Mouse (Mus musculus): Measurements from ENCODE around the gene D17H6S53E. TPM values are rescaled to one million over a fixed set of nuclear protein-coding genes. Genes with fewer than 3 reads are reported as not detected.

Gene D17H6S53E
- polyA plus RNA-seq, 1 experiment from 2014 or later: 2.5 TPM

GRCm38 (mm10) chr17:35154616-35155015, 28.4 kb downstream of the D17H6S53E start:
- Histone ChIP-seq H3K9ac (no peak overlapping the region), H3K4me2 (no peak overlapping the region), H3K27me3 (no peaks in the 10 kb centered on the region), H3K27ac (replicated peaks) (no peak overlapping the region), H3K4me1 (replicated peaks) (no peaks in the 10 kb centered on the region), H3K9me3 (replicated peaks) (no peaks in the 10 kb centered on the region), H3K36me3 (replicated peaks) (peaks cover 99% of the 10 kb centered on the region), H3K4me3 (replicated peaks) (no peak overlapping the region)
- ATAC-seq (ENCODE audit: insufficient read depth): no peak
- WGBS (ENCODE audit: insufficient replicate concordance): 84% methylated on average over 7 of the region's 7 CpGs

GRCm38 (mm10) chr17:35155451-35155850, 29.3 kb downstream of the D17H6S53E start:
- 90% methylated on average over 12 of the region's 12 CpGs for WGBS (ENCODE audit: insufficient replicate concordance)

GRCm38 (mm10) chr17:35156461-35157200, 30.5 kb downstream of the D17H6S53E start:
- 86% methylated on average over 33 of the region's 33 CpGs for WGBS (ENCODE audit: insufficient replicate concordance)
- H3K27ac ChIP-seq (replicated peaks): no peak overlapping the region
- no peak overlapping the region for H3K4me2 ChIP-seq
- ATAC-seq (ENCODE audit: insufficient read depth): no peak
- no peaks in the 10 kb centered on the region for H3K9me3 ChIP-seq (replicated peaks)
- H3K4me3 ChIP-seq (replicated peaks): no peak overlapping the region
- H3K36me3 ChIP-seq (replicated peaks): peaks cover 100% of the 10 kb centered on the region
- H3K9ac ChIP-seq: no peak overlapping the region
- H3K4me1 ChIP-seq (replicated peaks): peaks cover 3% of the 10 kb centered on the region
- H3K27me3 ChIP-seq: no peaks in the 10 kb centered on the region

More at GRCm38 (mm10) chr17:35155451-35155850, 29.3 kb downstream of the D17H6S53E start:
- Histone ChIP-seq H3K9me3 (replicated peaks) (no peaks in the 10 kb centered on the region), H3K27ac (replicated peaks) (no peak overlapping the region), H3K36me3 (replicated peaks) (peaks cover 99% of the 10 kb centered on the region), H3K4me3 (replicated peaks) (no peak overlapping the region), H3K27me3 (no peaks in the 10 kb centered on the region), H3K4me2 (no peak overlapping the region), H3K9ac (no peak overlapping the region), H3K4me1 (replicated peaks) (no peaks in the 10 kb centered on the region)
- ATAC-seq (ENCODE audit: insufficient read depth): no peak

DNA sequence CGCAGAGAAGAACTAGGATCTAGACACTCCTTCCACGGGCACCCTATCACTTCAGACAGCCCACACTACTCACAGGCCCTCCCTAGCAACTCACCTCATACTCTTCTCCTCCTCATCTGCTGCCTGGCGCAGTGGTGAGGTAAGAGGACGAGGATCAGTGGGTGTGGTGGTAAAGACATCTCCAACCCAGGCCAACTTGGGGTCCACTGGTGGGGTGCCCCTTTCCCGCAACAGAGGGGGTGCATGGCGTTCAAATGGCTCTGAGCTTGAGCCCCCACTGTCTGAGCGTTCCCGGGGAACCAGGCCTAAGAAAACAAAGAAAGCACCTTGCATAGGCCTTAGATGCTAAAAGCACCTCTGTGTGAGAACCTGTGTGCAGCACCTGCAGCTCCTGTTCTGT, 31.1 kb downstream of the D17H6S53E start:
- Histone ChIP-seq H3K36me3 (replicated peaks) (peaks cover 100% of the 10 kb centered on the region), H3K9ac (no peak overlapping the region), H3K27me3 (no peaks in the 10 kb centered on the region), H3K9me3 (replicated peaks) (no peaks in the 10 kb centered on the region), H3K4me3 (replicated peaks) (no peak overlapping the region), H3K4me1 (replicated peaks) (peaks cover 10% of the 10 kb centered on the region), H3K4me2 (no peak overlapping the region), H3K27ac (replicated peaks) (no peak overlapping the region)
- no peak for ATAC-seq (ENCODE audit: insufficient read depth)
- WGBS (ENCODE audit: insufficient replicate concordance): 86% methylated on average over 8 of the region's 8 CpGs

GRCm38 (mm10) chr17:35157661-35158175, 31.5 kb downstream of the D17H6S53E start:
- H3K36me3 ChIP-seq (replicated peaks): peaks cover 100% of the 10 kb centered on the region
- peaks cover 14% of the 10 kb centered on the region for H3K4me1 ChIP-seq (replicated peaks)
- H3K4me3 ChIP-seq (replicated peaks): no peak overlapping the region
- H3K27me3 ChIP-seq: no peaks in the 10 kb centered on the region
- no peak overlapping the region for H3K9ac ChIP-seq
- WGBS (ENCODE audit: insufficient replicate concordance): 84% methylated on average over 8 of the region's 8 CpGs
- no peaks in the 10 kb centered on the region for H3K9me3 ChIP-seq (replicated peaks)
- no peak overlapping the region for H3K27ac ChIP-seq (replicated peaks)
- H3K4me2 ChIP-seq: no peak overlapping the region
- no peak for ATAC-seq (ENCODE audit: insufficient read depth)

- Histone ChIP-seq H3K27me3 (no peaks in the 10 kb centered on the region), H3K4me1 (replicated peaks) (peaks cover 27% of the 10 kb centered on the region), H3K9ac (no peak overlapping the region), H3K4me3 (replicated peaks) (no peak overlapping the region), H3K36me3 (replicated peaks) (peaks cover 89% of the 10 kb centered on the region), H3K9me3 (replicated peaks) (no peaks in the 10 kb centered on the region), H3K4me2 (no peak overlapping the region), H3K27ac (replicated peaks) (no peak overlapping the region)
- ATAC-seq (ENCODE audit: insufficient read depth): no peak
- 87% methylated on average over 16 of the region's 16 CpGs for WGBS (ENCODE audit: insufficient replicate concordance)
Measured at GRCm38 (mm10) chr17:35158850-35159593, 32.8 kb downstream of the D17H6S53E start.

DNA sequence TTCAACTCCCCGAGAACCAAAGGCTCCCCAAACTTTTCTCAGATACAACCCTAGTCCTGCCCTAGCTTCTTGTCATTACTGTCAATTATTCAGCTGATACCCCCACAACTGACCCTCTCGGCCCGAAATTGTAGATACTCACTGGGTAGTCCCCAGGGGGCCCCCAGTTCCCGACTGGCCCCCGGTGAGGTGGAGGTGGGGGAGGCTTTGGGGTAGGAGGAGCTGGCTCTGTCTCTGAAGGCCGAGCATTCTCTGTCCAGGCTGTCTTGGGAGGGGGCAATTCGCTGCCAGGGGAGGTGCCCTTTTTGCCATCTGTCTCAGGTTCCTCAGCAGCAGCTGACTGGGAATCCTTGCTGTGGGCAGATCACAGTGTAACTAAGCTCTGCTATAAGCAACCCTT, 33.5 kb downstream of the D17H6S53E start:
- H3K36me3 ChIP-seq (replicated peaks): peaks cover 83% of the 10 kb centered on the region
- no peak for ATAC-seq (ENCODE audit: insufficient read depth)
- H3K27ac ChIP-seq (replicated peaks): no peak overlapping the region
- H3K9ac ChIP-seq: no peak overlapping the region
- no peaks in the 10 kb centered on the region for H3K27me3 ChIP-seq
- H3K4me1 ChIP-seq (replicated peaks): peaks cover 28% of the 10 kb centered on the region
- 88% methylated on average over 7 of the region's 7 CpGs for WGBS (ENCODE audit: insufficient replicate concordance)
- H3K9me3 ChIP-seq (replicated peaks): no peaks in the 10 kb centered on the region
- H3K4me3 ChIP-seq (replicated peaks): no peak overlapping the region
- no peak overlapping the region for H3K4me2 ChIP-seq

DNA sequence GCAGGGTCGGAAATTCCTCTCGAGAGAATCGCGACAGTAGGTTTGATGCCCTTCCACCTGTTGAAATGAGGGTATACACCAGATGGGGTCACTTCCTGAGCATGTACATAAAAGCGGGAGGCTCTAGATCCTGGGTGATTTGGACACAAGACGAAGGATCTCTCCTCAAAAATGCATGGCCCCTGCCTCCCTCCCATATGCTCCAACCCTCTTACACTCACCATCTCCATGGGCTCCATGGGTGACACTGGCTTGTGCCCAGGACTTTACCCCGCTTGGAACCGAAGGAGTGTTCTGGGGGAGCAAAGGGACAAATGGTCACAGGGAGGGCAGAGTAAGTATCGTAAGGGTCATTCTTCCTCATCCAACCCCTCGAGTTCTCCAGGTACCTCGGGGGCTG, 35.2 kb downstream of the D17H6S53E start:
- WGBS (ENCODE audit: insufficient replicate concordance): 82% methylated on average over 11 of the region's 11 CpGs
- H3K36me3 ChIP-seq (replicated peaks): peaks cover 65% of the 10 kb centered on the region
- H3K27ac ChIP-seq (replicated peaks): no peak overlapping the region
- peaks cover 37% of the 10 kb centered on the region for H3K4me1 ChIP-seq (replicated peaks)
- no peak for ATAC-seq (ENCODE audit: insufficient read depth)
- no peak overlapping the region for H3K4me2 ChIP-seq
- H3K4me3 ChIP-seq (replicated peaks): no peak overlapping the region
- no peak overlapping the region for H3K9ac ChIP-seq
- no peaks in the 10 kb centered on the region for H3K27me3 ChIP-seq
- H3K9me3 ChIP-seq (replicated peaks): no peaks in the 10 kb centered on the region

DNA sequence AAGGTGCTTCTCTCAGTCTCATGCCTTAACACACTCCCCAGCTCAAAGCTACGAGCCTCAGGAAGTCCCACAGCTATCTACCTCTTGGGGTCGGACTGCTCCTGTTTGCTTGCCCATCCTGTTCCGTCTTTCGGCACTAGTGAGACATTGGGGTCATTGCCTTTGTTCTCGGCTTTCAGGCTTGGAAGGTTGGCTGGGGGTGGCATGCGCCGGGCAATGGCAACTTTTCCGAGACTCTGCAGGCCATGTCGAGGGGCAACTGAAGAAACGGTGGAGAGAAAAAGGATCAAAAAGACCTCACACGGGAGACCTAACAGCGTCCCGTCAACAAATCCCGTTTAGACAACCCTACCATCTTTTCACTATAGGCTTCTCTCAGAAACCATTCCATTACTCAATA, 35.9 kb downstream of the D17H6S53E start:
- Histone ChIP-seq H3K36me3 (replicated peaks) (peaks cover 58% of the 10 kb centered on the region), H3K4me2 (peak overlapping the region; percentile 79), H3K27ac (replicated peaks) (0 out of 2 replicates have a peak overlapping the region, but pooled peaks have one; percentile 35), H3K9me3 (replicated peaks) (no peaks in the 10 kb centered on the region), H3K4me3 (replicated peaks) (peak overlapping the region; percentile 100; the same call in 1 of the 2 replicates), H3K4me1 (replicated peaks) (peaks cover 38% of the 10 kb centered on the region), H3K9ac (no peak overlapping the region), H3K27me3 (no peaks in the 10 kb centered on the region)
- ATAC-seq (ENCODE audit: insufficient read depth): no peak
- WGBS (ENCODE audit: insufficient replicate concordance): 75% methylated on average over 14 of the region's 14 CpGs

DNA sequence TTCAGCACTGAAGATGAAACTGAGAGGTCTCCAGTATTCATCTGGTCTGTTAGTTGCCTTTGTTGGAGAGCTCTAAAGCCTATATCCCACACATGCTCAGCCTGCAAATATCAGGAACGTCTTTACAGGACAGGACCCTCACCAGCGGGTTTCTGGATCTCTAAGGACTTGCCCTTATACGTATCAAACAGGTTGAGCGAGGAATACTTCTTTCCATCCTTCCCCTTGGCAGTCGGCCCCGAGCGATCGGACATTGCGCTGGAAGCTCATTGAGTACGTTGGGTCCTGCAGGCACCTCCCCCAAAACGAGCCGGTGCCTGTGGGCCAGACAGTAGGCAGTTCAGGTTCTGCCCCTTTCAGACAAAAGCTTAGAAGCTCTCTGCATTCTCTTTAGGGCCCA, 36.6 kb downstream of the D17H6S53E start:
- 55% methylated on average over 12 of the region's 12 CpGs for WGBS (ENCODE audit: insufficient replicate concordance)
- Histone ChIP-seq H3K9ac (peak overlapping the region; percentile 100), H3K4me1 (replicated peaks) (peaks cover 38% of the 10 kb centered on the region), H3K4me3 (replicated peaks) (peak overlapping the region; percentile 100), H3K9me3 (replicated peaks) (no peaks in the 10 kb centered on the region), H3K36me3 (replicated peaks) (peaks cover 52% of the 10 kb centered on the region), H3K27me3 (no peaks in the 10 kb centered on the region), H3K27ac (replicated peaks) (peak overlapping the region; percentile 35; the same call in 1 of the 2 replicates), H3K4me2 (peak overlapping the region; percentile 79)
- ATAC-seq (ENCODE audit: insufficient read depth): no peak

Data from liver, embryonic 15.5 days (tissue).